Mouse (Mus musculus) kidney, embryonic 15.5 days (tissue): ENCODE measurements around the gene Gm10053. TPM values are rescaled to one million over a fixed set of nuclear protein-coding genes. Genes with fewer than 3 reads are reported as not detected.

ENCODE experiments used
- ATAC-seq: fragments of 200-750 bp; cut with Nextera tagmentation; replicated peaks from 2 replicates; pipeline ENCODE4 v1.8.0; 2017; ENCODE audit warnings: moderate TSS enrichment; ENCODE audit not compliant: low FRiP score
- H3K27ac ChIP-seq: fragments of 300-500 bp; sonication (generic); 2 replicates; pipeline ENCODE4 v1.5.1; 2015; ENCODE audit warnings: mild to moderate bottlenecking, inconsistent platforms
- H3K27me3 ChIP-seq: fragments of 300-500 bp; sonication (generic); 2 replicates; pipeline ENCODE4 v1.6.1; 2015; ENCODE audit warnings: inconsistent platforms
- H3K36me3 ChIP-seq: fragments of 300-500 bp; sonication (generic); 2 replicates; pipeline ENCODE4 v1.6.1; 2015; ENCODE audit warnings: inconsistent platforms
- H3K4me1 ChIP-seq: fragments of 300-500 bp; sonication (generic); 2 replicates; pipeline ENCODE4 v1.6.1; 2015; ENCODE audit warnings: inconsistent platforms
- H3K4me2 ChIP-seq: fragments of 300-500 bp; sonication (generic); 2 replicates; pipeline ENCODE4 v1.6.1; 2015; ENCODE audit warnings: moderate library complexity, mild to moderate bottlenecking, inconsistent platforms
- H3K4me3 ChIP-seq: fragments of 300-500 bp; sonication (generic); replicated peaks from 2 replicates; pipeline ENCODE4 v1.5.1; 2015; ENCODE audit warnings: mild to moderate bottlenecking, inconsistent platforms
- H3K9ac ChIP-seq: fragments of 300-500 bp; sonication (generic); 2 replicates; pipeline ENCODE4 v1.6.1; 2015; ENCODE audit warnings: mild to moderate bottlenecking, inconsistent platforms
- H3K9me3 ChIP-seq: fragments of 300-500 bp; sonication (generic); replicated peaks from 2 replicates; pipeline ENCODE4 v1.6.1; 2016; ENCODE audit warnings: inconsistent platforms
- WGBS: fragments of 180-500 bp; shearing (Covaris S2); methylation state at CpG from one replicate; pipeline ENCODE4 v1.1.7; 2015; ENCODE audit warnings: mixed read lengths; 5-methylcytosine and 5-hydroxymethylcytosine counted together
- polyA plus RNA-seq: library from polyadenylated mRNA; unstranded; fragments of >200 nt; fragmentation: Nextera tagmentation; extraction: Ambion mirVana; gene quantifications from 2 replicates; pipeline ENCODE4 v1.2.1, GENCODE M21; 2015

Gene Gm10053
- polyA plus RNA-seq, 1 experiment from 2014 or later: 279 TPM

DNA sequence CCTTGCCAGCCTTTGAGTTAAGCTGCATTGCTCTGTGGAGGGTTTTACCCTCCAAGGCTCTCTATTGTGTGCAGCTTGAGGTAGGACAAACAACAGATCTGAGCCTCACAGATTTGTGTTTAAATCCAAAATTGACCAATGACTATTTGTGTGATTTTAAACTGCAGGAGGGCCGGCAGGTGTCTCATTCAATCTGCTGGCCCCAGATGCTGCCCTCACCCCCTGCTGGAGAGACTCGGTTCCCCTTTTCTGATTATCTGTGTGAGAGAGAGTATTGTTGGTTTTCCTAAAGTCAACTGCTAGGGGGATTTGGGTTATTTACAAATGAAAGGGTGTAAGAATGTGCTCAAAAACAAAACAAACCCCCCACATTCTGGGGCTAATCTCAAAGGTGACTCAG lies 26.8 kb downstream of the Gm10053 start:
- no peak for ATAC-seq

DNA sequence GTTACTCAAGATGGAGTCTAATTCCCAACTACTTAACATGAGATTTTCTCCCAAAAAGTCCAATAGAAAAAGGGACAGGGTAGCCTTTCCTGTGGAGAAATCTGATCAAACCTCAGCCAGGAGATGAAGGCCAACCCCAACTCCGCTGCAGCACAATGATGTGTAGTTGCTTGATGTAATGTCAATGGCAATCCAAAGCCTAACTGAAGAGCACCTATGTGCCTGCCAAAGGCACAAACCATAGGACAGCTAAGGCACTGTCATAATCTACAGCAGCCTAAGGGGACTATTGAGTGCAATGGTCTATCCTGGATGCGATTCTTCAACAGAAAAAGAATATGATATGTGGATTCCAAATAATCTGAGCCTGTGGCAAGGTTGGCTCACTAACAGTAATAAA lies 27.3 kb downstream of the Gm10053 start:
- Histone ChIP-seq H3K36me3 (no peaks in the 10 kb centered on the region), H3K4me3 (no peak overlapping the region), H3K27me3 (peaks cover 78% of the 10 kb centered on the region), H3K4me2 (no peak overlapping the region), H3K4me1 (peaks cover 24% of the 10 kb centered on the region), H3K27ac (no peak overlapping the region), H3K9me3 (no peaks in the 10 kb centered on the region), H3K9ac (no peak overlapping the region)
- no peak for ATAC-seq
- 56% methylated on average over 2 of the region's 2 CpGs for WGBS

More for the DNA sequence above, 26.8 kb downstream of the Gm10053 start:
- WGBS: 1% methylated on average over 2 of the region's 2 CpGs
- Histone ChIP-seq H3K9me3 (no peaks in the 10 kb centered on the region), H3K4me3 (no peak overlapping the region), H3K36me3 (no peaks in the 10 kb centered on the region), H3K27me3 (peaks cover 84% of the 10 kb centered on the region), H3K4me1 (peaks cover 30% of the 10 kb centered on the region), H3K9ac (no peak overlapping the region), H3K27ac (no peak overlapping the region), H3K4me2 (no peak overlapping the region)

DNA sequence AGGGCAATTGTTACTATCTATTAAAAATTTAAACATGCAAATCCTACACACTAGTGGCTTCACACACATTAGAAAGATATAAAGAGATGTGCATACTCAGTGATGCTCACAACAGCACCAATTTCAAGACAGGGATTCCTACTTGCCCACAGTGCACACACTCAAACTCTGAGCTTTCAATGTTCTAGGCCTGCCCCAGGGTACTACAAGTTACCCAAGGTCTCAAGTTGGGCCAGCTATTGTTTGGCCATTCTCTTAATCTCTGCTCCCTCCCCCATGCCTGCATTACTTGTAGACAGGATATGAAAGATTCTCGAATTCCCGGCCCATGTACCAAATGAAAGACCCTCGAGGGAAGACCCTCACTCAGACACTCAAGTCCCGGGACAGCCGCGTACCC lies 32.2 kb downstream of the Gm10053 start:
- H3K4me1 ChIP-seq: no peaks in the 10 kb centered on the region
- WGBS: 92% methylated on average over 6 of the region's 6 CpGs
- ATAC-seq: no peak
- no peak overlapping the region for H3K9ac ChIP-seq
- no peak overlapping the region for H3K4me2 ChIP-seq
- H3K27me3 ChIP-seq: peaks cover 32% of the 10 kb centered on the region
- H3K27ac ChIP-seq: no peak overlapping the region
- H3K4me3 ChIP-seq: no peak overlapping the region
- no peaks in the 10 kb centered on the region for H3K9me3 ChIP-seq
- H3K36me3 ChIP-seq: no peaks in the 10 kb centered on the region

DNA sequence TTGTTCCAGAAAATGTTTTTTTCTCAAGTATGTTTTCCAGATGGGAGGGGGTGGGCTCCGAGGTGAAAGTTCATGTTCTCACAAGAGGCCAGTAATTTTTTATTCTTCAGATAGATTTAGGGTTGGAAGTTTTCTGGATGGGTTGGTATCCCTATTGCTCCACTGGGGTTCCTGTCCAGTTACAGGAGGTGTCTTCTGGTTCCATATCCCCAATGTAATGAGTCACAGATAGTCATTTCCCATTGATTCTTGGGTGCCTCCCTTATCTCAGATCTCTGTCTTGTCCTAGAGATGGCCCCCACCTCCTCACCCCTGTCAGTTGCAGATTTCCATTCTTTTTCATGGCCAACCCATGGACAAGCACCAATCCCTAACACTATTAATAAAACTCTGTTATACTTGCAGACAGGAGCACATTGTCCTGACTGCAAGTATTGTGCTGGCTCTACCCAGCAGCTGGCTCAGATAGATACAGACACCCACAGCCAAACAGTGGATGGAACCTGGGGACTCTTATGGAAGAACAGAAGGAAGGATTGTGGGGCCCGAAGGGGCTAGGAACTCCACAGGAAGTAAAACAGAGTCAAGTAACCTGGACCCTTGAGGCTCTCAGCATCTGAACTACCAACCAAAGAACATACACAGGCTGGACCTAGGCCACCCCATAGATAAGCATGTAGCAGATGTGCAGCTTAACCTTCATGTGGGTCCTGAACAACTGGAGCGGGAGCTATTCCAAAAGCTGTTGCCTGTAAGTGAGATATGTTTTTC lies 33.1 kb downstream of the Gm10053 start:
- ATAC-seq: no peak
- H3K27me3 ChIP-seq: peaks cover 23% of the 10 kb centered on the region
- no peak overlapping the region for H3K4me3 ChIP-seq
- H3K9ac ChIP-seq: no peak overlapping the region
- no peaks in the 10 kb centered on the region for H3K9me3 ChIP-seq
- no peak overlapping the region for H3K27ac ChIP-seq
- no peak overlapping the region for H3K4me2 ChIP-seq
- H3K4me1 ChIP-seq: no peaks in the 10 kb centered on the region
- 96% methylated on average over 3 of the region's 3 CpGs for WGBS
- H3K36me3 ChIP-seq: no peaks in the 10 kb centered on the region

DNA sequence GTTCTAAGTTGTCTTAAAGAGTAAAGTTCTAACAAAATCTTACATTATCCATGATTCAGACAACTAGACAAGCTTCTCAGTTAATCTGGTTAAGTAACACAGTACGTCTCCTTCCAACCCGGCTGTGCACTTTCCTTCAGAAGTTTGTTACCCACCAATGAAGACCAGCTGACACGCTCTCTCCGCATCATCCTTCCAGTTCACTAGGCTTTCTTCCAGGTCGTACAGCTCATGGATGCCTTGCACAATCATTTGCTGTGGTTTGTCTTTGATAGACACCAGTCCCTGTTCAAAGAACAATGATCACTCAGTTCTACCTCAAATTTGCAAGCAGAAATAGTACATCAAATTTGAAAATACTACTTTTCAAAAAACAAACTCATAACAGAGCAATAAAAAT lies 45.4 kb downstream of the Gm10053 start:
- no peaks in the 10 kb centered on the region for H3K4me1 ChIP-seq
- no peak for ATAC-seq
- no peaks in the 10 kb centered on the region for H3K9me3 ChIP-seq
- H3K4me2 ChIP-seq: no peak overlapping the region
- H3K27me3 ChIP-seq: no peaks in the 10 kb centered on the region
- 90% methylated on average over 5 of the region's 5 CpGs for WGBS
- H3K36me3 ChIP-seq: peaks cover 34% of the 10 kb centered on the region
- H3K27ac ChIP-seq: no peak overlapping the region
- H3K4me3 ChIP-seq: no peak overlapping the region
- no peak overlapping the region for H3K9ac ChIP-seq

Other genes with a start within 250 kb of the Gm10053 start
- 5.8 and 5.9 TPM in 2 replicates for gene Tmem252, start 201.7 kb upstream of the Gm10053 start, polyA plus RNA-seq
- gene Pgm5, start 13.8 kb upstream of the Gm10053 start, polyA plus RNA-seq: 2.0 and 2.8 TPM in 2 replicates
- gene Foxd4, start 25.5 kb downstream of the Gm10053 start, polyA plus RNA-seq: not detected in 2 replicates
- gene Cbwd1, start 85.9 kb downstream of the Gm10053 start, polyA plus RNA-seq: 21.8 and 24.5 TPM in 2 replicates
- 3.7 and 4.2 TPM in 2 replicates for gene Dock8, start 123.8 kb downstream of the Gm10053 start, polyA plus RNA-seq